Mouse (Mus musculus) thymus, postnatal 4 days (tissue): ENCODE measurements around the gene Hpn.

Source experiments
- DNase-seq: peaks from one replicate; pipeline ENCODE4 v3.0.0; 2021

The Hpn gene

DNA sequence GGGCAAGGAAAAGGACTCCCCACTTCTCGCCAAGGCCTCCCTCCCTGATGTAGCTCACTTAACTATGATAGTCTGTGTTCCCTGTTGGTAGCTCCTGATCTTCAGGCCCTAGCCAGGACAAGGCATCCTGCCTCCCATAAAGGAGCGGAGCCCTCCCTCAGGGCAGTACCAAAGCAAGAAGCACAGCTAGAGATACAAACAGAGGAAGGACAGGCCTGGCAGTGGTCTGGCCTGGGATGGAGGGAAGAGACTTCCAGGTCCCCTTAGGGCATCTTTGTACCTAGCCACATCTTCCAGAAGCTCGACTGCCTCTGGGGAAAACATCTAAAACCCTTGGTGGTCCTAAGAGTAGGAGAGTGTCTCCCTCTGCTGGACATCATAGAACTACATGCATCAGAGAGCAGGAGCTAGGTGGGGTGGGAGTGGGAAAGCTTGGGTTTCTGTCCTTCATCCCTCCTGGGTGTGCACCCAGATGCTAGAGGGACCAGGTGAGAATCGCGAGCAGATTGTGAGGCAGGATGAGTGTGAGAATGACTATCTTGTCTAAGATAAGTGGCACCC is 37.1 kb downstream of the Hpn start:
- DNase-seq = peak; percentile 37

DNA sequence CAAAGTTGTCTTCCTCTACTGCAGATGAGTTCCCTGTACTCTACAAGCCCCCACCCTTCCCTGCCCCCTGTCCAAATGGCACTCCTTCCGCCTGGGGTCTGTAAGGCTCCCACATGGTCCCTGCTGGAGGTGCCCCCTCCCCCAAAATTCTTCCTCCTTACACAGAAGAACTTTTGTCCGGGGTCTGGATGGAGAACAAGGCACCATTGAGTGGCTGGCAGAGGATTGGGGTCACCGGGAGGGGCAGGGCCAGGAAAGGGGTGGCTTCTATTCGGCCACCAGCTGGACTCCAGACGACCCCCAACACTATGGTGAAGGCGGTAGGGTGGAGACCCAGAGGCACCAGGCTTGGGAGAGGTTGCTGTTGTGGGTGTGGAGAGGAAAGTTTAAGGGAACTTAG is 37.6 kb downstream of the Hpn start:
- DNase-seq = no peak

DNA sequence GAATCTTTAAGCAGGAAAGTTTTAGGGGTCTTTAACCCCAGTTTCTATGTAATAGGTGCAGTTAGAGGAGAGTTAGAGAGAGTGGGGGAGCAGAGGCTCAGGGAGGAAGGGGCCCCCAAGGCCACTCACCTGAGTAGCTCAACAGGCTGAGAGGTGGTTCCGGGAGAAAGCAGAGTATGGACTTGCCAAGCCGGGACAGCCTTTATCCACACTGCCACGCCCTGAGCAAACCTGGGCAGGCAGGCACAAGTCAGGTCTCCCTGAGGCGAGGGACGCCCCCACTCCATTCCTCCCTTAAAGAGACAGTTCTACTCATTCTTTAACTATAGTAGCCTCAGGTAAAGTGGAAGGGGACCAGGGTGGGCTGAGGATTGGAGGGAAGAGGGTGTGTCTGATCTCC is 38.6 kb downstream of the Hpn start, which contains the start of gene Fxyd3:
Fxyd3 (minus strand) TSS at position 213 of the 400 bp plus-strand sequence.
- no peak for DNase-seq

DNA sequence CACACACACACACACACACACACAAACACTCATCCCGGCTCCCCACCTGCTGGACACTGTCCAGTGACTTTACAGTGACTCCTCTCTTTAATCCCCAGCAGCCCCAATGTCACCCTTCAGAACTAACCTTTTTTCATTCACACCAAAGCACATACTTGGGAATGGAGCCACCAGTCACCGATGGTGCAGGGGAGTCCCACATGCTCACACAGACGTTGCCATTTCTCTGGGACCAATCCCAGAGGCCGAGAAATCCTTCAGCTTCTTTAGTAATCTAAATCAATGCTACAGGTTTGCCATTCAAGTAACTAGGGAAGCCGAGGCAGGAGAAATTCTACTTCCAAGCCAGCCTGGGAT is 40.4 kb downstream of the Hpn start:
- no peak for DNase-seq

DNA sequence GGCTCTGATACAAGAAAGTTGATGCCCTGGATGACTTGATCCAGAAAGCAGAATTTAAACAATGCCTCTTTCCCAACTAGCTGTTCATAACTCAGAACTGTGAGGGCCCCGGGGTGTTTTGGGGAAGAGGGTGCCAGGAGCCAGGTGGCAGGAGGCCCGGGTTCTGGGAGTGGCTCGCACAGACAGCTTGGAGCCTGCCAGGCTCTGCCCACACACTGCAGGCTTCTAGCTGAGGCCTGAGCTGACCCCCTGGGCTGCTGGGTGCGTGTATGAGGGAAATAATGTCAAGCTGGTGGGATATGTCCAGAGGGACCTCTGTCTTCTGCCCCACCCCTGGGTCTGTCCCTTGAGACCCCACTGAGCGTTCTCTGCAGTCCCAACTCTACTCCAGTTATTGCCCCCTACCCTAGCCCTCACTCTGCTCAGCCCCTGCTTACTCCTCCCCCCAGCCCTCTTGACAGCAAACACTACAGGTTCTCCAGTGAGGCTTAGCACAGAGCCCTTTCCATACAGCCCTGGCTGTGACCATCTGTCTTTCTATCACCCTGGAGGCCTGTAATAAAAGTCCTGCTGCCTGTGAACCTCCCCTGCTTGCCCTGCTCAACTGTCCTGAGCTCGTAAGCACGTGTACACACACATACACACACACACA is 40.9 kb downstream of the Hpn start:
- no peak for DNase-seq

DNA sequence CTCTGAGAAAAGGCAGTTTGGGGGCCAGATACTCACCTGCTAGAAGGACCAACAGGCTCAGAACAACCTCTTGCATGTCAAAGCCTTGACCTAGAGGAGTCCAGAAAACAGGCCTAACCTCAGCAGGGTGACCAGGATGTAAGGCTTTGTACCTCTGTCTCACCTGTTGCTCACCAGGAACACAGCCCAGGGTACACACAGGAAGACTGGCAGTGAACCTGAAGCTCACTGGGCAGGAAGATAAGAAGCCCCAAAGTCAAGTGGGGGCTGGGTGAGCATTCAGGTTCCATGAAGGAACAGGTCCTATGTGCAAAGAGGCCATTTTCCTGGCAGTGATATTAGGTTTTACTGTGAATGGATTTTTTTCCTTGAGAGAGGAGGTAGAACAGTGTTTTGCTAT is 41.5 kb downstream of the Hpn start:
- no peak for DNase-seq

DNA sequence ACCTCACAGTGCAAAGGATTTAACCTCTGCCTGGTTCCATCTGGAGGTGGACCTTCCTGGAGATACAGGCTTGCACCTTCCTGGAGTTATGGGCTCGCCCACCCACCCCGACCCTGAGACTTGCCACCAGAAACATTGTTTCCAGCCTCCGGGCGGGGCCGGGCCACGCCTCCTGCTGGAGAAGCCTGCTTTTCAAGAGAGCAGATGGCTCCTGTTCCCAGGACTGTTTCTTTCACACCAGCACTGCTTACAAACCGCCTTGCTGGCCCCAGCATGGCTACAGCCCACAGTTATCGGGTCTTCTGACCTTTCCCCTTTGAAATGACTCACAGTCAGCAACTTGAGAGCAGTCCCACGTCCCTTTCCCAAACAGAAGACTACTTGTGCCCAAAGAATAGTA is 42.8 kb downstream of the Hpn start:
- no peak for DNase-seq

DNA sequence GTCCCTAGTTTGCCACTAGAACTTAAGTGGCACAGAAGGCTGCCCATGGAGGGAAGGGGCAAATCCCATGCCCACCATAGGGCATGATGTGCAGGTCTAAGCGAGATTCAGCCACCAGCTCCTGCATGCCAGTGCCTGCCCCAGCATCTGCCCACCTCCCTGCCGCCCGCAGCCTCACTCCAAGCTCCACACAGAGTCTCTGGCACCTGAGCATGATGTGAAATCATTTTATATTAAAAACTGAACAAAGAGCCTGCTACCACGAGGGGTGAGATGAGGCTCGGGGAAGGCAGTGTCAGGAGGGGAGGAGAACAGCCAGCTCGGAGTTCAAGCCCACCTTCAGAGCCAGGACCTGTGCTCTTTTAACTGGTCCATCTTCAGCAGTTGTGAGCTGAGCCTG is 44.8 kb downstream of the Hpn start:
- no peak for DNase-seq

DNA sequence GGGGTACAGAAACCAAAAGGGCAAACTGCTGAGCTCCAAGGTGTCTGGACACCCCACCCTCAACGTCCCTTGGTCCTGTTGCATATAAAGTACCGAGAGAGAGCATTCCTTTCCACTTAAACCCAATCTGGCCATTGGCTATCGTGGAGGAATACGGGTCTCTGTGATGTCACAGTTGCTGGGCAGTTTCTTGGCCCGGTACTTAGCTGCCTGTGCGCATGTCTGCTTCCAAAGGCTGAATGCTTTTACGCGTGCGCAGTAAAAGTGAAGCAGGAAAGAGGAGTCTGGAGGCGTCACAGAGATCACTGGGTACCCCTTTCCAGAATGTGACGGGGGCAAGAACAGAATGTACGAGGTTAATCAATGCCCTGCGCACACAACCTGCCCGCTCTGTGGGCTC is 45.6 kb downstream of the Hpn start:
- DNase-seq = no peak

DNA sequence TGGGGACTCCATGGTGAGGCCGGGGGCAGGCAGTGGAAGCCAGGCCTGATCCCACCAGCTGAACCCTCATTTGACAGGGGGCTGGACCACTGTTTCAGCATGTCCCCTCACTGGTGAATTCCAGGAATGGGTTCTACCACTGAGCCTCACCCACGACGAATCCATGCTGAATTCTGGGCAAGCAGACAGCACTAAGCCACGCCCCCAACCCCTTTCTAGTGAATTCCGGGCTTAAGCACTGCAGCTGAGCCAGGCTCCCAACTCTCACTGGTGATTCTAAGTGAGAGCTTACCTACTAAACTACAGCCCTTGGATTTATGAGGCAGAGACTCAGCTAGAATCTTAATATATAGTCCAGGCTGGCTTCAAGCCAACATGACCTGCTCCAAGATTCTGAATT is 47.3 kb downstream of the Hpn start:
- DNase-seq = no peak

DNA sequence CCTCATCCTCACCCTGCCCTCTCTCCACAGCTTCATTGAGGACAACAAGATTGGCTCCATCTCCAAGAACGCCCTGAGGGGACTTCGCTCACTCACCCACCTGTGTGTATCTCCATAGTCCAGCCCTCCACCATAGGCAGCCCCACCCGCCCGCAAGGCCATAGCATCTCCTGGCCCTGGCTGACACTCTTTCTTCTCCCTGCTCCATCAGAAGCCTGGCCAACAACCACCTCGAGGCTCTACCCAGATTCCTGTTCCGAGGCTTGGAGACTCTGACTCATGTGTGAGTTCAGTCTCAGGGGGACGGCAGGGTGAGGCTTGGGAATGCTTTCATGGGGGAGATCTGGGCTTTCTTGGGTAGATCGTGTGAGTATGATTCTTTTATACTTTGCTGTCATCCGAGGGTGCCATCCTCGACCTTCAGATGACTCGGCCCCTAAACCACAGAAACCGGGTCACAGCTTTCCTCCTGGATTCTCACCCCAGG is 52.0 kb downstream of the Hpn start:
- DNase-seq = no peak

DNA sequence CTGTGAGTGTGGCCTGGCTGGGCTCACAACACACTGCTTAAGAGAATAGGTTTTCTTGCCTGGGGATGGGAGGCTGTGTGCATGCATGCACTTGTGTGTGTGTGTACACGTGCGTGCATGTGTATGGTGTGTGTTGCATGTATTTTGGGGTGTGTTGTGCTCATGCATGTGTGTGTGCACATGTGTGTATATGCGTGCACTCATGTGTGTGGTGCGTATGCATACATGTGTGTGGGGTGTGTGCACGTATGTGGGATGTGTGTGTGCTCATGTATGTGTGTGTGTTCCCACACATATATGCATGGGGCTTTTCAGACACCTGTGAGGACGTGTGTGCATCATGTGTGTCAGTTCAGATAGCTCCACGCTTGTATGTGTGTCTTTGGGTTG is 54.5 kb downstream of the Hpn start:
- DNase-seq = no peak

DNA sequence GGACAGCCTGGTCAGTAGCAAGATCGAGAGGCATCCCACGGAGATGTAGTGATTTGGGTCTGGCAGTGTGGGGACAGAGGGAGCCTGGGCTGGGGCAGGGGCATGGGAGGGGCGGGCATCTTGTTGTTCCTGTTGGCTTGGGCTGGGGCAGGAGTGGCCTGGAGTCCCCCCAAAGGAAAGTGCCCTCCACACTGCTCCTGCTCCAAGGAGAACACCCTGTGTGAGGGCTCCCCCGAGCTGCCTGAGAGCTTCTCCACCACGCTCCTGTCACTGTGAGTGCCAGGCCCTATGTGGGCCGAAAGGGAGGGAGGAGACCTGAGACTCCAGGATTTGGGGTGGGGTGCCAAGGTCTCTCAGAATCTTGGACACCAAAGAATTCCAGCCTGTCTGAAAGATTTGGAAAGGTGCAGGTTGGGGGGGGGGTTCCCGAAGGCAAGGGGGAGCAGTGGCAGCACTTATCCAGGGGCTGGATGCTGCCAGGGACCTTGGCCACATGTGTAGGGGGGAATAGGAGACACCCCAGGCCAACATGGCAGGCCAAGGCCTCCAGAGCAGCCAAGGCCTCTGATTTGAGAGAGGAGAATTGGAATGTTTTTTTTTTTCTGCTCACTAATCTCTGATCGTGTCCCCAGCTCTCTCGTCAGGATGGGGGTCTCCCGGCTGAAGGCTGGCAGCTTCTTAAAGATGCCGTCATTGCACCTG is 55.0 kb downstream of the Hpn start:
- DNase-seq = no peak

DNA sequence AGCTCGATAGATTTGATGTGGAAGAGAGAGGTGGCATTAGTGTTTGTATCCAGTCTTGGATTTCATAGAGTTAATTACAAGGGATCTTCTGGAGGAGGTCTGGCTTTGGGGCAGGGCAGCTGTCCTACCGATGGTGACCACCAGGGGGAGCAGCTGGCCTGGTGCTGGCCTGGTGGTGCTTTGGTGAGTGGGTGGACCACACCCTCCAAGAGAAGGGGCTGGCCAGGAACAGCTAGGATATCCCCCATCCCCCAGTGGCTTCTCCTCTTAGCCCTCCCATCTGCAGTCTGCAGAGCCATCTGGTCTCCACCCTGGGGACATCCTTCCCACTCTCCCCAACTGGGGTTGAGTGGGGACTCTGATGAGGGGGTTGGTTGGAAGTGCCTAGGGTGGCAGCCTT is 56.0 kb downstream of the Hpn start, which contains the start of gene Lgi4:
Lgi4 (plus strand) TSS at position 235 of the 400 bp plus-strand sequence.
- DNase-seq = peak; percentile 84

DNA sequence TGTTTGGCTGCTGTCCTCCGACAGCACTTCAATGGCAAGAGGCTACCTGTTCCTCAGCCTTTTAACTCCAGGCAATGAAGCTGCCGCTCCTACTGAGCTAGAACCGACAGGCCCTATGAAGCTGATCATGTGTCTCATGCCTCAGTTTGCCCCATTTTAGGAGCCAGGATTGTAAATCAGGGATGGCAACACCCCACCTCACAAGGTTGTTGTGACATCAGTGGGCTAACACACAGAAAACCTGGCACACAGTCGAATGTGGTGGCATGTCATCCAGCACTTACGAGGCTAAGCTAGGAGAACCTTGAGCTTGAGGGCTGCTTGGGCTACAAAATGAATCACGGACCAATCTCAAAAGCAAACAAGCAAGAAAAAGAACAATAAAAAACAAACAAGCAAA is 56.9 kb downstream of the Hpn start:
- DNase-seq = no peak

DNA sequence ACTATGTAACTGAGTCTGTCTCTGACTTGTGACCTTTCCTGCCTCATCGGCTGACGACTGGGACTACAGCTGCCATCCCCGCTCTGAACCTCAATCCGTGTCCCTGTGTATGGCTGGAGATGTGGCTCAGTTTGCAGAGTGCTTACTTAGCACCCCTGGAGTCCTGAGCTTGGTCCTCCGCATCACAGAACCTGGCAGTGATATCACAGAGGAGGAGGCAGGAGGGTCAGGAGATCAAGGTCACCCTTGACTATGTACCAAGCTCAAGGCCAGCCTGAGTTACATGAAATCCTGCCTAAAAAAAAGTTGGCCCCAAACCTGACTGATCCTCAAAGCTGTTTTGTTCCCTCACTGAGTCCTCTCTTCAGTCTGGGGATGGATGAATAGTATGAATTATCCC is 57.4 kb downstream of the Hpn start:
- DNase-seq = no peak

DNA sequence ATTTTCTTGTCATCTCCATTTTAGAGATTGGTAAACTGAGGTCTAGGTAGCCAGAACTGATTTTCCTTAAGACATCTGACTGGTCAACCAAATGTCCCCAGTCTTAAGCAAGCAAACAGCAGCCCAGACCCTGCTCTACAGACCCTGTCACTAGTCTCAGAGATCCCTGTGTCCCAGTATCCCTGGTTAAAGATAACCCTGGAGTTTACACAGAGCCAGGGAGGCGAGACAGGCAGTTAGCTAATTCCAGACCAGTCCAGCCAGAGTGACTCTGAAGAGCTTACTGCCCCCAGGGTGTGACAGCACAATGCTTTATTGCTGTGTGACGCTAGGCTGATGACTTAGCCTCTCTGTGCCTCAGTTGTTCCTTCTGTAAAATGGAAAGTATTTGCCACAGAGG is 58.0 kb downstream of the Hpn start, which contains the start of gene Fxyd1:
Fxyd1 (minus strand) TSS at position 129 of the 400 bp plus-strand sequence.
- DNase-seq = no peak

DNA sequence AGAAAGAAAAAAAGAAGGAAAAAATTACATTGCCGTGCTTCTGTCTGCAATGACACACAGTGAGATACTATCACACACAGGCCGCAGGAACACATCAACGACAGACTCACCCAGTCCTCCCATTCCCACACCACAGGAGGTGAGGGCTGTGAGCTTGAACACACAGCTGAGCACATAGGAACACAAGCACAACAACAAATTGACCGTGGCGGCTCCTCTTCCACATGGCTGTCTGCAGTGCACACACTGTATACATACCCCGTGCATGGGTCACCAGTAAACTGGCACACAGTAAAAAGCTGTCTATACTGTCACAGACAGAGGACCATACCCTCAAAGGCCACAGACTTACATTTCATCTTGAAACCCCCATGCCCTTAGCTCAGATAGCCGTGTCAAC is 58.6 kb downstream of the Hpn start:
- no peak for DNase-seq

DNA sequence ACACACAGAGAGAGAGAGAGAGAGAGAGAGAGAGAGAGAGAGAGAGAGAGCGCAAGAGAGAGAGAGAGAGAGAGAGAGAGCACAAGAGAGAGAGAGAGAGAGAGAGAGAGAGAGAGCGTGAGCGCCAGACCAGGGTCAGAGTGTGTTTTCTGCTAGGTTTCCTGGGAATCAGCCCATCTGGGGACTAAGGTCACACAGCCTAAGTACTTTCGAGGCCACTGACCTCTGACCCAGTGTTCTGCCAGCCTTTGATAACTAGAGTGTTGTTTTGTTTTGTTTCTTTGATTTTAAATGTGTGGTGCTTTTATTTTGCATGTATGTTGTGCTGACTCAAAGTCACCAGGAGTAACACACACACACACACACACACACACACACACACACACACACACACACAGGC is 59.2 kb downstream of the Hpn start:
- no peak for DNase-seq

DNA sequence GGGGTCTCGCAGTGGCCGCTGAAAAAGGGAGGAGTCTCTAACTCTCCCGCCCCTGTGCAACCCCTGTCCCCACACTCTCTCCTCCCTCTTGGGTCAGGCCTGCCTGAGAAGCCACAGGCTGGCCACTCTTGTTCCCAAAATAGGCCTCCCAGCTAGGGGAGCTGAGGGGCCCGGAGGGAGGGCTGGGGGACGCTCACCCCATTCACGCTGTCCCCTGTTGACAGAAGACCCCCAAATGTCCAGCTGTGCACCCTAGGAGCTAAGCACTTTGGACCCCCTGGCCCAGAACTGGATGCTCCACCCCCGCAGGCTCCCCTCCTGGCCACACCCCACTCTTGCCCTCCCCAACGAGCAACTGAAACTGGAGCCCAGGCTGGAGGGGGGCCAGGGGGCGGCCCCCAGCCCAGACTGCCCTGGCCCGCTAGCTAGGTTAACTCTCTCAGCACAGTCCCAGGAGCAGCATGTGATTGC is 59.7 kb downstream of the Hpn start:
- no peak for DNase-seq

DNA sequence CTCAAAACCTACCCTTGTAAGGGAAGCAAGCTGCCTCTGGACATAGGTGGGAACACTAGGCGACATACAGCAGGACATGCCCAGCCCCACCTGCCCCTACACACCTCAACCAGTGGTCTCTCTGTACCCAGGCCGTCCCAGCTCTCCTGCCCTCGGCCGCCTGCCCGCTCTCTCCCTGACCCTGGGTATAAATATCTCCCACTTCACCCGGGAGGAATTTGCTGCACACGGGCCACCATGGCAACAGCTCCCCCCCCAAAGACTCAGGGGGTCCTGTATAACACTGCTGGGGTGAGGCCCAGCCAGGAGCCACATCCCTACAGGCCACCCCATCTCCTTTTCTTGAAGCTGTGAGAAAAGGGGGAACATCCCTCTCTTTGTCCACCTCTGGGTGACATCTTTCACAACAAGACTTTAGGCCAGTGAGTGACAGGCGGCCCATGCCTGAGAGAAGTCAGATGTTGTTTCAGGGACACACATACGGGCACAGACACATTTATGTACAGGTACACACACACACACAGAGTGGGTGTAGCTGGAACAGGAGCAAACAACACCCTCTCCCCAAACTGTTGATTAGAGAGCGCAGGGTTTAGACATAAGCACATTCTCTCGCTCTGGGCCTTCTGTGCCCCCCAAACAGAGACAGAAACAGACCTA is 60.3 kb downstream of the Hpn start:
- DNase-seq = no peak

DNA sequence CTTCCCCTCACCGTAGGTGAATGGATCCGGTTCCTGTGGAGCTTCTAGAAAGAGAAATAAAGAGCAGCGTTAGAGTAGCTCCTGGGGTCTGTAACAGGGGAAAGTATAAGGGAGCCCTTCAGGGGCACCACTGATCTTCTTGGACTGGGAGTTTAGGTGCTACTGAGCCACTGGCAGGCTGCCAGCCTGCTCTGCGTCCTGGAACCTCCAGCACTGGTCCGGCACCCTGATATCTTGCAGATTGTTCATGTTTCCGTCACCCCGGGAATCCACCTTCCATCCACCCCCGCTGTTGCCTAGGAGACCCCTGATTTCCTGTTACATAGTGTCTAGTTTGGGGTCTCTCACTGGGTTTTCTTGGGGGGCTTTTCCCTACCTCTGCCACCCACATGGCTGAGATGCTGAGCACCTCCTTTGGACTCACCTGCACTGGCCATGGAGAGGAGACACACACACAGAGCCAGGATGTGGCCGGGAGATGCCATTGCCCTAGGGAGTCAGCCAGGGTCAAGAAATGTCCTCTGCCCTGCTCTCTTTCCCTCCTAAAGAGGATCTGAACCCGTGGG is 61.1 kb downstream of the Hpn start:
- no peak for DNase-seq
